Mouse (Mus musculus): ENCODE measurements at regions not wholly inside any gene's neighbourhood (a gene's known extent, or its start where the extent isn't known, plus 50 kb on each side); places are given as distances from the start of the nearest gene placed in this dataset.

DNA sequence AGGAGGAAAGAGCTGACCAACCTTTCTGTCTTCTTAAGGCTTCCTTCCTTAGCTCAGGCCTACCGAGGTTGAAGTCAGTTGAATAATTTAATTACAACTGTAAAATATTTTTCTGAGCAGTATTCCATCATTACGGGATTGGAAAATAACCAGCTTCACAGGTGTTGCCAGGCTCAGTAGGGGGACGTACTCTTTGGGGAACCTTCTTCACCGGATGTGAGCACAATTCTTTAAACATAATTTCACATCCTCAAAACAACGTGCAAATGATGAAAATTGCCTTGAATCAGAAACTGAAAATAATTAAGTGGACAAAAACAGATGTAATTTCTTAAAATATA, 515.9 kb downstream of the Tns3 start:
- TF ChIP-seq CTCF (IDR thresholded peaks at IDR 0.05; ENCODE audit: low read depth) = no peak
- ATAC-seq = no peak
- 66% methylated on average over 5 of the region's 5 CpGs for WGBS (ENCODE audit: insufficient replicate concordance)

DNA sequence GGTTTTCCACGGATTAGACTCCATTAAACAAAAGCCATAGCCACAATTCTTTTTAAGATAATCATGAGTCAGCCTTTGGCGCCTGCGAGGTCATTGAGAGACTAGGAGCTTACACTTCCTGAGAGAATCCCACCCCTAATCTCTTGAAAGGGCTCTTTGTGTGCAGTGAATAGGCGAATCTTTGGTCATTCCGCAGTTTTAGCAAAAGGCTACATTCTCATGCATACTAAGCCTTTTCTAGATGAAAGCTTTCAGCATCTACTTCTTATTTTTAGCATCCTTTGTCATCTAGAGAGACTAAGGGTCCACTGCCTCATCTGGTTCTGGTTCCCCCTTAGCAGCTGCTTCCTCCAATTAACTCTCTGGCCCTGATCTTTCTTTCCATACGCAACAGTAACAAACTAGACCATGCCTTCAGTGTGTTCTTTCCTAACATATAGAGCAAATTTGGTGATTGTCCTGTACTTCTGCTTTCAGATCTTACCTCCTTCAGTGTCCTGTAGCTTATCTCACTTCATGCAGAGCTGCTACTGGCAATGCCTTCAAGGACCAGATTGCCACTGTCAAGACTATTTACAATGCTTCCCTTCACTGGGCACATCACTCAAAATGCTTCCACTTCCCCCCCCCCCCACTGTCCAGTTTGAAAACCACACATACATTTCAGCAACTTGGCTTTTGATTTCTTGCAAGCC, 516.4 kb downstream of the Tns3 start:
- H3K27me3 ChIP-seq (ENCODE audit: insufficient read depth, low read length) = no peaks in the 10 kb centered on the region
- no peak overlapping the region for H3K4me3 ChIP-seq (ENCODE audit: low read depth, low read length)
- no peak overlapping the region for H3K27ac ChIP-seq (ENCODE audit: low read depth)
- no peak for TF ChIP-seq CTCF (IDR thresholded peaks at IDR 0.05; ENCODE audit: low read depth)
- TF ChIP-seq EP300 (IDR thresholded peaks at IDR 0.05; ENCODE audit: low read depth) = no peak
- ATAC-seq = no peak
- H3K4me2 ChIP-seq (ENCODE audit: low read depth, low read length) = no peak overlapping the region
- no peaks in the 10 kb centered on the region for H3K36me3 ChIP-seq (replicated peaks; ENCODE audit: insufficient read depth, low read length)
- H3K9me3 ChIP-seq (ENCODE audit: low read length) = no peaks in the 10 kb centered on the region
- WGBS (ENCODE audit: insufficient replicate concordance) = 62% methylated on average over 6 of the region's 6 CpGs
- DNase-seq = no peak
- no peaks in the 10 kb centered on the region for H3K4me1 ChIP-seq (ENCODE audit: insufficient read depth)
- no peak overlapping the region for H3K9ac ChIP-seq (replicated peaks)

More for the DNA sequence above, 515.9 kb downstream of the Tns3 start:
- Histone ChIP-seq H3K27ac (ENCODE audit: low read depth) (no peak overlapping the region), H3K4me2 (ENCODE audit: low read depth, low read length) (no peak overlapping the region), H3K27me3 (ENCODE audit: insufficient read depth, low read length) (no peaks in the 10 kb centered on the region), H3K36me3 (replicated peaks; ENCODE audit: insufficient read depth, low read length) (no peaks in the 10 kb centered on the region), H3K4me3 (ENCODE audit: low read depth, low read length) (no peak overlapping the region), H3K4me1 (ENCODE audit: insufficient read depth) (no peaks in the 10 kb centered on the region), H3K9ac (replicated peaks) (no peak overlapping the region), H3K9me3 (ENCODE audit: low read length) (no peaks in the 10 kb centered on the region)
- DNase-seq = no peak

DNA sequence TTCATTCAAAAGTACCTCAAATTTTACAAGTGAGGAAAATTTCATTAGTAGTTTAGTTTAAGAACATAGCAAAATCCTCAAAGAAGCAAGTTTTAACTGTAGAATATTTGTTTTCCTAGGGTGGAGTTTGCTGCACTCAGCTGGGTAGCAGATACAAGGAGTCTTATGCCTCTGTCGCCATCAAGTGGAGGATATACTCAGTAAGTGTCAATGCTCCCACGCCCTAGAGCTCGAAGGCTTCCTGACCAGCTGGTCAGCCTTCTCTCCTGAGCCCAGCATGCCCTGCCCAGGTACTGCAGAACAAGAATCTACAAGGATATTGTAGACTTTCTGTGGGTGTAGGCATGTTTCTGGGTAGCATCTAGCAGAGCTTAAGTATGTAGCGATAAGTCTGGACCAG, 527.0 kb downstream of the Tns3 start:
- no peaks in the 10 kb centered on the region for H3K4me1 ChIP-seq (ENCODE audit: insufficient read depth)
- H3K27ac ChIP-seq (ENCODE audit: low read depth) = no peak overlapping the region
- H3K9ac ChIP-seq (replicated peaks) = no peak overlapping the region
- no peak overlapping the region for H3K4me3 ChIP-seq (ENCODE audit: low read depth, low read length)
- H3K9me3 ChIP-seq (ENCODE audit: low read length) = no peaks in the 10 kb centered on the region
- H3K27me3 ChIP-seq (ENCODE audit: insufficient read depth, low read length) = no peaks in the 10 kb centered on the region
- H3K36me3 ChIP-seq (replicated peaks; ENCODE audit: insufficient read depth, low read length) = no peaks in the 10 kb centered on the region
- 33% methylated on average over 4 of the region's 4 CpGs for WGBS (ENCODE audit: insufficient replicate concordance)
- no peak for DNase-seq
- peak; percentile 36 for TF ChIP-seq CTCF (IDR thresholded peaks at IDR 0.05; ENCODE audit: low read depth)
- no peak for TF ChIP-seq EP300 (IDR thresholded peaks at IDR 0.05; ENCODE audit: low read depth)
- no peak for ATAC-seq
- no peak overlapping the region for H3K4me2 ChIP-seq (ENCODE audit: low read depth, low read length)

DNA sequence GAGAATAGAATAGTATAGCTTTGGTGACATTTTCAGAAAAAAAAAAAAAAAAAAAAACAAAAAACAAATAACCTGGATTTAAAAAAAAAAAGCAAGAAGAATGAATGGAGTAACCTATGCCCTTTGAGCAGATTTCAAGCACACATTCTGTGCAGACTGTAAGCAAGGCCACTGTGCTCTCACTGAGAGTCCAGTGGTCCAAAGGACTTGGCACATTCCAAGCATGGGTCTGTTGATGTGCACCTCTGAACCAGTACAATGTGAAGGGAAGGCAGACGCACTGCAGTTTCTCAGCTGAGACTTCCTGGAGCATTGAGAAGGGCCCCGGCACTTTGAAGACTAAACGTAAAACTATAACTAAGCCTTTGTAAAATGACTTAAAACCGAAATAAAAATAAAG, 527.7 kb downstream of the Tns3 start:
- H3K9me3 ChIP-seq (ENCODE audit: low read length) = no peaks in the 10 kb centered on the region
- H3K27ac ChIP-seq (ENCODE audit: low read depth) = no peak overlapping the region
- no peaks in the 10 kb centered on the region for H3K27me3 ChIP-seq (ENCODE audit: insufficient read depth, low read length)
- DNase-seq (no peak), ATAC-seq (no peak)
- H3K4me1 ChIP-seq (ENCODE audit: insufficient read depth) = no peaks in the 10 kb centered on the region
- no peaks in the 10 kb centered on the region for H3K36me3 ChIP-seq (replicated peaks; ENCODE audit: insufficient read depth, low read length)
- no peak overlapping the region for H3K4me2 ChIP-seq (ENCODE audit: low read depth, low read length)
- WGBS (ENCODE audit: insufficient replicate concordance) = 72% methylated on average over 4 of the region's 4 CpGs
- H3K9ac ChIP-seq (replicated peaks) = no peak overlapping the region
- no peak overlapping the region for H3K4me3 ChIP-seq (ENCODE audit: low read depth, low read length)
- TF ChIP-seq EP300 (IDR thresholded peaks at IDR 0.05; ENCODE audit: low read depth) (no peak), CTCF (IDR thresholded peaks at IDR 0.05; ENCODE audit: low read depth) (no peak)

DNA sequence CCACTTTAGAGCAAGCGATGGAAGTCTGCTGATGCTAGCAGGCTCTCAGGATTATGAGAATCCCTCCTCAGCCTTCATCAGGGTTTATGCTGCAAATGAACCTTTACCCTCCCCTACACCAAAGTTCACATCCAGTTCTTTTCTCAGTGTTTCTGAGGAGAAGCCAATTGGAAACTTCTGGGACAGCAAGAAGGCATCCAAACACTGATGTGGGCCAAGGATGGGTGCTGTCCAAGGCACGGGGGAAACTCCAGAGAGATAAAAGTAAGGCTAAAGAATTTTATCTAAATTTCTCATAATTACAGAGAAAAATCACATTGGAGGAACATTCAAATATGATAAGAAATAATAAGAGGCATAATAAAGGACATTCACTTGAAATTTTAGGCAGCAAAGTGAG, 555.0 kb downstream of the Tns3 start:
- no peaks in the 10 kb centered on the region for H3K9me3 ChIP-seq (ENCODE audit: low read length)
- no peak overlapping the region for H3K4me2 ChIP-seq (ENCODE audit: low read depth, low read length)
- no peak overlapping the region for H3K27ac ChIP-seq (ENCODE audit: low read depth)
- ATAC-seq (no peak), DNase-seq (no peak)
- 72% methylated on average over 2 of the region's 2 CpGs for WGBS (ENCODE audit: insufficient replicate concordance)
- no peaks in the 10 kb centered on the region for H3K27me3 ChIP-seq (ENCODE audit: insufficient read depth, low read length)
- no peaks in the 10 kb centered on the region for H3K4me1 ChIP-seq (ENCODE audit: insufficient read depth)
- no peak overlapping the region for H3K9ac ChIP-seq (replicated peaks)
- H3K4me3 ChIP-seq (ENCODE audit: low read depth, low read length) = no peak overlapping the region
- H3K36me3 ChIP-seq (replicated peaks; ENCODE audit: insufficient read depth, low read length) = no peaks in the 10 kb centered on the region
- no peak for TF ChIP-seq EP300 (IDR thresholded peaks at IDR 0.05; ENCODE audit: low read depth)
- TF ChIP-seq CTCF (IDR thresholded peaks at IDR 0.05; ENCODE audit: low read depth) = no peak

DNA sequence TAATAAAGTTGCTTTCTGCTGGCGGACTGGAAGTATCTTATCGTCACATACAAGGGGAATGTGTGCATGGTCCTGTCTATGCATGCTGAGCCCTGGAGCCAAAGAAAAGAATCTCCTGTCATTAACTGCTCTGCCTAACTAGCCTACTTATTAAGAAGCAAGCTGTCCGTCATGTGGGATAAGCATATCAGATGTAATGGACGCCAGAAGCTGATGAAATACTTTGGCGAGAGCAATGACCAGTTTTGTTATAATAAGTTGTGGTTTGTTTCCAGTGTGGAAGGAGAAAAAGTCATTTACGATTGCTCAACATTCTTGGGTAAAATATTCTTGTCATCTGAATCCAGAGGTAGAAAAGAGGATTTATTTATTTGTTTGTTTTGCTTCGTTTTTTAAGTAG, 563.2 kb downstream of the Tns3 start:
- Histone ChIP-seq H3K9ac (replicated peaks) (no peak overlapping the region), H3K9me3 (ENCODE audit: low read length) (no peaks in the 10 kb centered on the region), H3K4me1 (ENCODE audit: insufficient read depth) (no peaks in the 10 kb centered on the region), H3K4me3 (ENCODE audit: low read depth, low read length) (no peak overlapping the region), H3K36me3 (replicated peaks; ENCODE audit: insufficient read depth, low read length) (no peaks in the 10 kb centered on the region), H3K4me2 (ENCODE audit: low read depth, low read length) (no peak overlapping the region), H3K27me3 (ENCODE audit: insufficient read depth, low read length) (no peaks in the 10 kb centered on the region), H3K27ac (ENCODE audit: low read depth) (no peak overlapping the region)
- no peak for TF ChIP-seq CTCF (IDR thresholded peaks at IDR 0.05; ENCODE audit: low read depth)
- no peak for TF ChIP-seq EP300 (IDR thresholded peaks at IDR 0.05; ENCODE audit: low read depth)
- no peak for ATAC-seq
- no peak for DNase-seq
- 63% methylated on average over 7 of the region's 7 CpGs for WGBS (ENCODE audit: insufficient replicate concordance)

DNA sequence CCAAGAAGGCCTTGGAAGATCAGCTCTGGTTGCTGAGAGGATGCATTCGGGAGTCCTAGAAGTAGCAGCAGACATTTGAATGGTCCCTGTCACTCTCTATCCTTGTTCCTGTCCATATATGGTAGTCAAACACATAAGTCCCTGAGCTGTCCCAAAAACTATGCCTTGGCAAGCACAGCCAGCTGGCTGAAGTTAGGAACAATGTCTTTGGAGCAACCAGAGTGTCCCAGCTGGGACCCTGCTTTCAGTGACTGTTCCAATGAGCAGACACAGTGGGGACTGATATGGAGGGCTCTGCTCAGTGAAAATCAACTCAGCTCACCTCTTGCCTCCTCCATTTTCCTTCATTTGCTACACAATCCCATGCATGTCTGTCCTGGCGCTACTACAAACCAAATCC, 580.0 kb downstream of the Tns3 start:
- Histone ChIP-seq H3K4me3 (ENCODE audit: low read depth, low read length) (no peak overlapping the region), H3K9me3 (ENCODE audit: low read length) (no peaks in the 10 kb centered on the region), H3K4me1 (ENCODE audit: insufficient read depth) (no peaks in the 10 kb centered on the region), H3K9ac (replicated peaks) (no peak overlapping the region), H3K27me3 (ENCODE audit: insufficient read depth, low read length) (no peaks in the 10 kb centered on the region), H3K36me3 (replicated peaks; ENCODE audit: insufficient read depth, low read length) (no peaks in the 10 kb centered on the region), H3K4me2 (ENCODE audit: low read depth, low read length) (no peak overlapping the region), H3K27ac (ENCODE audit: low read depth) (no peak overlapping the region)
- 82% methylated on average over 2 of the region's 2 CpGs for WGBS (ENCODE audit: insufficient replicate concordance)
- TF ChIP-seq EP300 (IDR thresholded peaks at IDR 0.05; ENCODE audit: low read depth) = no peak
- DNase-seq (no peak), ATAC-seq (no peak)
